Mouse (Mus musculus) spleen, adult 12 weeks (tissue): ENCODE results near the gene Tubg1.
A peak's percentile ranks its signal among the peaks of the same experiment; 100 is the strongest.
"Not testable (repeated sequence)": the region's sequence is repeated elsewhere in the genome, so short reads cannot be mapped to it uniquely, and the experiment has no call there.

ENCODE experiments used
- DNase-seq: peaks from one replicate; pipeline ENCODE4 v3.0.0; 2022; ENCODE audit warnings: low spot score

The Tubg1 gene

DNA sequence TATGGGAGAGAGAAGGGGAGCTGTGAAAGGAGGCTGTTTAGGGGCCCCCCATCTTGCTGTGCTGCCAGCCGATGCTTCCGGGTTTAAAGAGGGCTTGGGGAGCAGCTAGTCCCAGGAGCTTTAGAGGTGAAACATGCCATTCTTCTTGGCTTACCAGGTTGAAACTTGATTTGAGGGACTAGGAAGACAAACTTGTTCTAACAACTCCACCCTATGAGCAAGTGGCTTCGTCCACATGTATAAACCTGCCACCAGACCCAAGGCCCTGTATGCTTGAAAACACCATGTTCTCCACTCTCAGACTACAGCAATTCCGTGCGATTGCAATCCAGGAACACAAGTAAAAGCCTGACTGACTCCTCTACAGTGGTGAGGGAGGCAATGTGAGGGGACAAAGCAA is 16.7 kb upstream of the Tubg1 start:
- DNase-seq, result no peak

DNA sequence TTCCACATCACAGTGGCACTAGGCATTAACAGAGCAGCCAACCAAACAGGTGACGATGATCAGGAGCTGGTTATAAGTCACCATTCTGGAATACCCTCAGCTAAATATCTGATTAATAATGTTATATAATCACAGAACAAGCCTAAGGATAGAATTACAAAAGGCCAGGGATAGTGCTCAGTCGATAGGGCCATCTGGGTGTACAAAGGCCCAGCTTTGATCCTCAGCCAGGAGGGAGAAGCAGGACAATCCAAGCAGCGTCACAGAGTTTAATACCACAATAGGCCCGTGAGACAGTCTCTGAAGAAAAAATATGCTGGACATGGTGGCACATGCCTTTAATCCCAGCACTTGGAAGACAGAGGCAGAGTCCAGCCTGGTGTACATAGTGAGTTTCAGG is 10.4 kb upstream of the Tubg1 start:
- DNase-seq, result no peak

DNA sequence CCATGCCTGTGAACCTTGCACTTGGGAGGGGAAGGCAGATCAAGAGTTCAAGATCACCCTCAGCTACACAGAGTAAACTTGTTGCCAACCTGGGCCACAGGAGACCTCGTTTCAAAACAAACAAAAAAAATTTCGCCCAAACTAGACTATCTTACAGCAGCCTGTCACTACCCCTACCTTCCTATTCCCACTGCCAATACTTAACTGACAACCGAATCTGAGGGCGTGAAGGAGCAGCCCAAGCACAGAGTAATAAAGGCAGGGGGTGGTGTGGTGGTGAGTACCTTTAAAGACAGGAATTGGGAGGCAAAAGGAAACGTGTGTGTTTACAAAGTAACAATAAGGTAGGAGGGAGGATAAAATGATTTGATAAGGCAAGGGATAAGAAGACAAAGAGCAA is 9.0 kb upstream of the Tubg1 start:
- no peak for DNase-seq

DNA sequence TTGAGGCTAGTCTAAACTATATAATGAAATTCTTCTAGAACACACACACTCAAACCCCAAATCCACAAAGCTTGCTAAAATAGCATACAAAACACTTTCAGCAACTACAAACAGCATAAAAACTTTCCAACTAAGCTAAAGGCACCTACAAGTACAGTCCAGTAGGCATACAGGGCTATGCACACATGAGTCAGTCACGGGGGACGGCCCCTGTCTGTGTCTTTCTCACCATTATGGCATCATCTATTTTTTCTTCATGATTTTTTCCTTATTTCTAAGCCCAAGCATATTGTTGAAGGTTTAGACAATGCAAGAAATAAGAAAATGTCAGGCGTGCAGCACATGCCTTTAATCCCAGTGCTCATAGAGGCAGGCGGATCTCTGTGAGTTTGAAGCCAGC is 8.6 kb upstream of the Tubg1 start:
- DNase-seq, result no peak

DNA sequence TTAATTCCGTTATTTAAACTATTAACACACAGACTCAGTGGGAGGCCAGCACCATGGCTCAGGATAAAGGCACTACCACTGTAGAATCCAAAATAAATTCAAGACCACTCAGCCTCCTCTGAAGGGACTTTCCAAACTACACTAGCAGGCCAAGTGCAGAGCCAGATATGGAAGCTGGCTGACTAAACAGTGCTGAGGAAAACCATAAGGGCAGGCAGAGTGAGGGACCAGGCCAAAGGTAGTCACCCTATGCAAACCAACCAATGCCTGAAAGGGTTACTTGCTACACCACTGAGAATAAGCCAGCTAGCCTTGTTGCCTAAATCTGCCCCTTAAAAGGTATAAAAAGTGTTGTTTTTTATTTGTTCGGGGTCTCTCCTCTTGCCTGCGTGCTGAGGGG is 7.6 kb upstream of the Tubg1 start:
- no peak for DNase-seq

DNA sequence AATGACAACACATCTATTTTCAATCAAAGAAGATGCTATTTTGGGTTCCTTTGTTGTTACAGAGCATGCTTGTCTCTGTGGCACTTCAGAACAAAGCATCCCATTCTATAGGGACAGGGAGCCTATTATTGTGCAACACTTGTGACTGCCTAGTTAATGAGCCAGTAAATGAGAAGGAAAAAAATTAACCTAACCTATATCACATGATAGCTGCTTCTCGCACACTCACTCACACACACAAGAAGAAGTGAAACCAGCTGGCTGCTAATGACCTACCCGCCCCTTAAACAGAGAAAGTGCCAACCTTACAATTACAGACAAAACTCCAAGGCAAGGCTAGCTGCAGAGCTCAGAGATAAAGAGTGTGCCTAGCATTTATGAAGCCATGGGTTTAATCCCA is 4.2 kb upstream of the Tubg1 start:
- DNase-seq, result no peak

DNA sequence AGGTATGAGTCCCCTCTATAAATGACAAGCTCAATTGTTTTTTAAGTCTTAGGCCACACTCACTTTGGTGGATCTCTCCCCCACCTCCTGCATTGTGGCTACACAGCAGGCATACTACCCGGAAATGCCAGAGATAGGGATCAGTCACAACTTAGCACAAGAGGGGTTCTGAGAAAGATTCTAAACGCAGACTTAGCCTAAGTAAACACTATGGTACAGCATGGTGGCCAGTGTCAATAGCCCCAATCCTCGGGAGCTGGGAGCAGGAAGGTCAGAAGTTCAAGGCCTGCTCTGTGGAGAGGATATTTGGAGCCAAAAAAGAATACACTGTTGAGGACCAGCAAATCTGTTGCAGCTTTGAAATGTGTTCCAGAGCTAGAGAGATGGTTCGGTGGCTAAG is 1.6 kb upstream of the Tubg1 start:
- no peak for DNase-seq

DNA sequence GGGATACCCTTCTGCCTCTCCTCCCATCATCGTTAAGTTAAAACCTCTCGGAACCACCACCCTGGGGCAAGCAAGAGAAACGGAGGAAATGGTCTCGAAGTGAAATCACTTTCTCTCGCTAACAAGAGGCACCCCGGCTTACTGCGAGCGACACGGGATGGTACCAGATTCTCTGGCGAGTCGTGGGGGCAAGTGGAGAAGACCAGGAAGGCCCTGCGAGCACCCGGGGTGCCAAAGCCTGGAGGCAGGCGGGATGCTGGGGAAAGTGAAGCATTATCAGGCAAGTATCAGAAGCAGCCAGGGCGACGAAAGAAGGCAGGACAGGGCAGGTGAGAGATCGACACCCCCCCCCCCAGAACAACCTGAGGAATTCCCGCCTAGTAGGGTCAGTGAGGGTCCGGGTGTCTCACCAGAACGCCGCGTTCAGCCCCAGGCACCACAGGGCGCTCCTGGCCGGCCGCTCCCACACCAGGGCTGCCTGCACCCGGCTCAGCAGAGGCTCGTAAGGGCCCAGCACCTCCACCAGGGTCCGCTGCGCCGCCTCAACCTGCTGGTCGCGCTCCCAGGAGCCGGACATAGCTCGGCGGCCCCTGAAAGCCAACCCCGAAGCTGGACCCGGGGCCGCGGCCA is 492 bp upstream of the Tubg1 start:
- peak; percentile 35 for DNase-seq

DNA sequence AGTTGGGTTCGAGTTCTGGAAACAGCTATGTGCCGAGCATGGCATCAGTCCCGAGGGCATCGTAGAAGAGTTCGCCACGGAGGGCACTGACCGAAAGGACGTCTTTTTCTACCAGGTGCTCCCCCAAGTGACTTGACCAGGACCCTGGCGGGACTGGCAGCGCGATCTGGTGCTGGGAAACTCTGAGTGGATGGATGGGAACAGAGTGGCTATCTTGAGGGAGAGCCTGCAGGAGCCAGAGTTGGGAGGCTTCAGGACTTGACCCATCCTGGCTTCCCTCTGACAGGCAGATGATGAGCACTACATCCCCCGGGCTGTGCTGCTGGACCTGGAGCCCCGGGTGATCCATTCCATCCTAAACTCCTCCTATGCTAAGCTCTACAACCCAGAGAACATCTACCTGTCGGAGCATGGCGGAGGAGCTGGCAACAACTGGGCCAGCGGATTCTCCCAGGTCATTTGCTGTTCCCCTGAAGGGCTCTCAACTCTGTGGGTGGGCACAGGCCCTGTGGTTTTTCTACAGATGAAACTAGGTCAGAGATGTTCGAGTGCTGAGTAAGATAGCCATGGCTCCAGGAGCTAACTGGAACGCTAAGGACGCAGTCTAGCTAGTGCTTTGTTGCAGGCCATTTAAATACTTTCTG is 929 bp downstream of the Tubg1 start:
- DNase-seq, result no peak

DNA sequence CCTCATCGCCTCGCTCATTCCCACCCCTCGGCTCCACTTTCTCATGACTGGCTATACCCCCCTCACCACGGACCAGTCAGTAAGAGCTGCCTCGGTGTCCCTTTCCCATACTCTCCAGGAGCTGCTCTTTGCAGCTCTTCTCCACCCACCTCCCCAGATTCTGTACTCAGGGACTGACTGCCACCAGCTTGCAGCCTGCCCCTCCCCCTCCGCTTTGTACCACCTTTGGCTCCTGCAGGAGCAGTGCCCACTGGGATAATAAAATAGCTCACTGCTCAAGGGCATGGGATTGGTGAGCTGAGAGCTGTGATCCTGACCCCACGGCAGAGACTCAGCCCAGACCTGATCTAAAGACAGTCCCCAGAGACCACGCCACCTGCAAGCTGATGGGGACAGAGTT is 4.8 kb downstream of the Tubg1 start:
- DNase-seq, result not testable (repeated sequence)

DNA sequence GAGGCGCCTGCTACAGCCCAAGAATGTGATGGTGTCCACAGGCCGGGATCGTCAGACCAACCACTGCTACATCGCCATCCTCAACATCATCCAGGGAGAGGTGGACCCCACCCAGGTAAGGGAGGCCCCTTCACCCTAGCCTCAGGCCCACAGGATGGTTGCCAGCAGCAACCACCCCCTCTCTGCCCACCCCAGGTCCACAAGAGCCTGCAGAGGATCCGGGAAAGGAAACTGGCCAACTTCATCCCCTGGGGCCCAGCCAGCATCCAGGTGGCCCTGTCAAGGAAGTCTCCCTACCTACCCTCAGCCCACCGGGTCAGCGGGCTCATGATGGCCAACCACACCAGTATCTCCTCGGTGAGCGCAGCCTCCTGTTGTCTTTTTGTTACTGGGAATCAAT is 5.3 kb downstream of the Tubg1 start:
- DNase-seq, result not testable (repeated sequence)

DNA sequence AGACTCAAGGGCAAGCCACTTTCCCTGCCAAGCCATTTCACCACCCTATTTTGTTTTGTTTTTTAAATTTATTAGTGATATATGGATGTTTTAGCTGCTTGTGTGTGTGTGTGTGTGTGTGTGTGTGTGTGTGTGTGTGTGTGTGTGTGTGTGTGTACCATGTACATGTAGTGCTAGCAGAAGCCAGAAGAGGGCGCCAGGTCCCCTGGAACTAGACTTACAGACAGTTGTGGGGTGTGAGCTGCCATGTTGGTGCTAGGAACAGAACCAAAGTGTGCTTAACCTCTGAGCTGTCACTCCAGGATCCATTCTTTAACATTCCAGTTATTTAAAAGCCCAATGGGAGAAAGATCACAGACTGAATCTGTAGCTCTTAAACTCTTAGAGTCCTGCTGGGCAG is 7.3 kb downstream of the Tubg1 start:
- DNase-seq, result no peak

DNA sequence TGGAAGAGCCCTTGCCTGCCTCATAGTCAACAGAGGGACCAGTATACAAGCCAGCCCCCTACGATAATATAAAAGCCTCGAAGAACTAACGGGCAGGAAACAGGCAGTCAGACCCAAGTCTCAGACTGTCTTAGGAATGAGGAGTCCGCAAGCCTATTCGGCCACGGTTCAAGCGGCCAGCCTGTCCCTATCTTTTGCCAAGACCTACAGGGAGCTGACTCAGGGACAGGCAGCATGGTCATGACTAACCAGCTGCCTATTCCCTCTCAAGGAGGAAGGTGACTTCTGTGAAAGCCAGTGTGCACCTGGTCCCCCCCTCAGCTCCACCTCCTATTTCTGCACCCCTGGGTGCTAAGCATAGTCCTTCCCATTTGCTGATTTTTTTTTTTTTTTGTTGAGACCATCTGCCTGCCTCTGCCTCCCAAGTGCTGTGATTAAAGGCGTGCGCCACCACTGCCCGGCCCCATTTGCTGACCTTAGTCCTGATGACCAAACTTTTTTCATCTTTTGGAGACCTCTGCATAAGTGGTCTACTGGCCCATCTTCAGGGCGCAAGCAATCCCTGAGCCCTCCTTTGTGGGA is 9.3 kb downstream of the Tubg1 start:
- DNase-seq, result no peak

DNA sequence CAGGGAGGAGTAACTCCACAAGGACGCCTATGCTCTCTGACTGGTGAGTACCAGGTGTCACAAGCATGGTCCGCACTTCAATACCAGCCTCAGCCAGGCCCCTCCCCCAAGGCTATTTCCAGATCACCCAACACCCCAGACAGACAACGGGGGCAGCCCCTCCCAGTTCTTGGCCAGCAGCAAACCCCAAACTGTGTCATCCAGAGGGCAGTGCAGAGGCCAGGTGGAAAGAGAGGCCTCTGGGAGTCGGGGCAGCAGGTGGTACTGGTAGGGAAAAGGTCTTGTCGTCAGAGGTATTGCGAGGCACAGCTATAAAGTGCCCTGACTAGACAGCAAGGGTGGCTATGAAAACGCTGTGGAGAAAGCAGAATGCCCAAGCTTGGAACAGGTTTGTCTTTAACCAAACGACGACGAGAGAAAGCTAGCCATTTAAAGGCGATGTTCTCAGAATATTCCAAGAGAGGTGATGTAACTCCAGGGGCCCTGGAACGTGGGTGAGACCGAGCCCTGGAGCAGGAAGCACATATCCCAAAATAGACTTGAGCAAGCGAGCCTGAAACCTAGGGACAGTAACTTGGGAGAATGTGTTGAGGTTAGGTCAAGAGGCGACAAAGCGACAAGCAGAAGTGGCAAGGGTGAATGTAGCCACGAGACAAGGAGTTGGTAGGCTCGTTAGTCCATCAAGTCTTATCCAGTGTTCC is 10.5 kb downstream of the Tubg1 start:
- DNase-seq, result no peak

DNA sequence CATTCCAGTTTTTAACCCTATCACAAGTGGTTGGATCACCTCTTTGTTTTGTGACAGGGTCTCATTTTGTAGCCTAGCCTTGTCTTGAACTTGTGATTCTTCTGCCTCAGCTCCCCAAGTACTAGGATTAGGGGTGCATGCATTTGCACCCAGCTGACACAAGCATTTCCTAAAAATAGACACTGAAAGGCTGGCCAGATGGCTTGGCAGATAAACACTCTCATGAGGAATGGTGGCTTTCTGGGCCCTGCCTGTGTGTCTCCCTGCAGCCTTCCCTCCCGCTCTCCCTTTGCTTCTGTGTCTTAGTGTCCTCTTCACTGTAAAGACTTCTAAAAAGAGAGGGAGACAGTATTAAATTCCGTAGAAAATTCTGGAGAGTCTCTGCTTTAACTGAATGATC is 11.4 kb downstream of the Tubg1 start:
- no peak for DNase-seq

DNA sequence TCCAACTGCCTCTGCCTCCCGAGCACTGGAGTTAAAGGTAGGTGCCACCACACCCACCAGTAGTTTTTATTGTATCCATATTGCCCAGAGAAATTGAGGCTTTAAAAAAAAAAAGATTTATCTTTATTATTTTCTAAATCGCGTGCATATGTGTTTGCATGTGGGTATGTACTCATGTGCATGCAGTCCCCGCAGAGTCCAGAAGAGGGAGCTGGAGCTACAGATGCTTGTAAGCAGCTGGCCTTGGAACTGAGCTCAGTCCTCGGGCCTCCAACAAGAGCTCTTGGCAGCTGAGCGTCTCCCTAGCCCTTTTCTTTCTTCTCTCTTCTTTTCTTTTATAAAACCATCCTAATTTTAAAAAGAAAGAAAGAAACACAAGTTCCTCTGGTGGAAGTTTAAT is 12.0 kb downstream of the Tubg1 start:
- no peak for DNase-seq

DNA sequence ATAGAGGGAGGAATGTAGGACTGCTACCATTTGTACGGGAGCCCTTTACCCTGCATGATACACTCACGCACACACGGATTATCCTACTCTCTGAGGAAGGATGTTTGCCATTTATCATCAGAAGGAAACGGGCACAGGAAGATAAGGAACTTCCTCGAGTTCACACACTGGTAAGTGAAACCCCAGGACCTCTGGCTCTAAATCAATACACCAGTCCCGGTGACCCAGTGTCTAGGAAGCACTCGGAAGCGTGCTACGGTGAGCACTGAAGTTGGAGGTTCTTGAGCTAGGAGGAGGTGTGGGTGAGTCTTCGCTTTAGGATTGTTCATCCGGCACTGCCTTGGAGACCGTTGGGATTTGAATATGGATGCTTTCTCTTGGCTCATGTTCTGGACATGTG is 13.3 kb downstream of the Tubg1 start:
- DNase-seq, result no peak

DNA sequence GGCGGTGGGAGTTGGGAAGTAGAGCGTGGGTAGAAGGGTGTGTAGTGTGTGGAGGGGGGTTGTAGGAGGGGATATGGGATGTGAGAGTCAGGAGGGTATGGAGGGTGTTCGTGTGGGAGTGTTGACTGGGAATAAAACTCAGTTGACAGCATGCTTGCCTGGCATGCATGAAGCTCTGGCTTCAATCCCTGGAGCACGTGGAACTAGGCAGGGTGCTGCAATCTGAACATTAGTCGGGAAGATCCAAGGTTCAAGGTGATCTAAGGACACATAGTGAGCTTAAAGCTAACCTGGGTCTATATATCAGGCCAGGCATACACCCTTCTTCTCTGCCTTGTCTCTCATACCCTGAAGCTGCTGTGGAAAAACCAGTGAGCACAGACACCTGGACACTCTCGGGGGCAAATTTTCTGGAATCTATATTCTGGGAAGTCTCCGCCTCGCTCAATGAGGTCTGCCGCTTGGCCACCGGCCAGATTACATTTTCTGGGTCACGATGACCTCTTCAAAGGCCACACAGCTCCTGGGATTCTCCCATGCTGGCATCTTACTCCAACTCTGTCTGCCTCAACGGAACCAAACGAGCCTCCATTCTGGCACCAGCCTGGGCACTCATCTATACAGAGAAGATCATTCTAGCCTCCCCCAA is 14.6 kb downstream of the Tubg1 start:
- no peak for DNase-seq

DNA sequence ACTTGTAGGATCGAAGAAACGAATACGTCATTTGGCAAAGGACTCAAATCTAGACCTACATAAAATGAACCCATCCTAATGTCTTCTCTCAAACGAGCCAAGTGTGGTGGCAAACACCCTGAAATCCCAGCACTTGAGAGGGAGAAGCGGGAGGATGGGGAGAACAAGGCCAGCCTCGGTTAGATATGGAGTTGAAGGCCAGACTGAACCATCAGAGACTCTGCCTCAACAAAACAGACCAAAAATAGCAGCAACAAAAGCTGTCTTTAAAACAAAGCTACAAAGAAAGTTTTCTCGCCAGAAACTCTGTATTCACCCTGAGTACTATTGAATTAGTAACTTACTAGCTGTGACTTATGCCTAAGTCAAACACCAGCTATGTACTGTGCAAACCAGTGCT is 17.3 kb downstream of the Tubg1 start:
- no peak for DNase-seq

DNA sequence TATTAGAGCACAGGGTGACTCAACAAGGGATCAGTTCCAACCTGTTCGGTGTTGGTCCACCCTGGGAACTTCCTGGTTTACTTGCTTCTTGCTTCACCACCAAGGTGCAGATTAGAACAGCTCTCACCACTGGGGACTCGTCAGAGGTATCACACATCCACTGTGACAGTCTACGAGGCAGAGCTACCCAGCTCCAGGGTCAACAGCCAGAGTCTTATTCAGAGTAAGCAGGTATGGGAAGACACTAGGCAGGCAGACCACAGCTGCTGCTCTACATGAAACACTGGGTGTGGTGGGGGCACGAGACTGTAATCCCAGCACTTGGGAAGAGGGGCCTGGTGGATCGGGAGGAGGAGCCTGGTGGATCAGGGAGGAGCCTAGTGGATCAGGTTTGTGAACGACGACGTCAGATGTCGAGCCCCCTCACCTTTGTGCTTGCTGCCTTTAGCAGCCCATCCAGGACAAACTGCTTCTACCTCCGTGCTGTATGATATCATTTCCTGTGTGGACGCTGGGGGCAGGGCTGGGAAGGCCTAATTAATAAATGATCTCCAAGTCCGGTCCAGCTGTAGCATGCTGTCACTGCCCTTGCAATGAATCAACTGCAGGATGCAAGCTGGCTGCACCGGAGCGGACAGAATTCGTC is 18.9 kb downstream of the Tubg1 start:
- no peak for DNase-seq

DNA sequence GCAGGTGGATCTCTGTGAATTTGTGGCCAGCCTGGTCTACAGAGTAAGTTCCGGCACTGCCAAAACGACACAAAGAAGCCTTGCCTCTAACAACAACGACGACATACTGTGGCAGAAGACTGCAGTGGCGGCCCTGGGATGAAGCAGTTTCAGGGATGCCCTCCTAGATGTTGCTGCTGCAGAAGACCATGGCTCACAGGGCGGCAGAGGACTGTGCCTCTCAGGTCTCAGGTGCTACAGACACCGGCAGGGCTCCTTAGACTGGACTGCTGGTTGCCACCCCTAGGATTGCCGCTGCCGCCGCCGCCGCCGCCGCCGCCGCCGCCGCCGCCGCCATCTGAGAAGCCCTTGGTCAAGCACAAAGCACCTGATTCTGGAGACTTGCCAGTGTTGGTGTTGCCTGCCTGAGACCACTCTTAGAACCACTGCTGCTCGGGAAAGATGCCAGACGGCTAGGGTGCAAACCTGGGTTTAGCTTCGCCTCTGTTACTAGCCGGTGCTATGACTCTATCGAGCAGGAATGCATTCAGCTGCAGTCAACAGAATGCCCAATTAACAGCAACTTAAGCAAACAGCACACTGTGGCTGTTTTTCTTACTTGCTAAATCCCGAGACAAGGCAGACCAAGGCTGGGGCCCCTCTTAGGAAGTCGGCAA is 20.6 kb downstream of the Tubg1 start:
- DNase-seq, result no peak

DNA sequence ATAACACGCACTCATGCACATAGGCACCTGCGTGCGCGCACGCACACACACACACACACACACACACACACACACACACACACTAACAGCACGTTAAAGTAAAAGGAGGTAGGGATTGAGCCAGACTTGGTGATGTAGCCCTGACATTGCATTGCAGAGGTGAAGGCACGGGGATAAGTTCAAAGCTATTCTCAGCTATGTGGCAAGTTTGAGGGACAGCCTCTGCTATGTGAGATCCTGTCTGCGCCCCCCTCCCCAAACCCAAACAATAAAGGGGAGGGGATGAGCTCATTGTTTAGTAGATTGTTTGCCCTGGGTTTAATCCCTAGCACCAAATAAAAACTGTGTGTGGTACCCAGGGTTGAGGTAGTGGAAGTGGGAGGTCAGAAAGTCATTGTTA is 21.4 kb downstream of the Tubg1 start:
- no peak for DNase-seq
